Mouse (Mus musculus): Measurements from ENCODE around the gene Mrpl28. TPM values are rescaled to one million over a fixed set of nuclear protein-coding genes. Genes with fewer than 3 reads are reported as not detected.

Gene Mrpl28
- total RNA-seq, 4 experiments from 2014 or later = 160 to 201 (median 177) TPM

DNA sequence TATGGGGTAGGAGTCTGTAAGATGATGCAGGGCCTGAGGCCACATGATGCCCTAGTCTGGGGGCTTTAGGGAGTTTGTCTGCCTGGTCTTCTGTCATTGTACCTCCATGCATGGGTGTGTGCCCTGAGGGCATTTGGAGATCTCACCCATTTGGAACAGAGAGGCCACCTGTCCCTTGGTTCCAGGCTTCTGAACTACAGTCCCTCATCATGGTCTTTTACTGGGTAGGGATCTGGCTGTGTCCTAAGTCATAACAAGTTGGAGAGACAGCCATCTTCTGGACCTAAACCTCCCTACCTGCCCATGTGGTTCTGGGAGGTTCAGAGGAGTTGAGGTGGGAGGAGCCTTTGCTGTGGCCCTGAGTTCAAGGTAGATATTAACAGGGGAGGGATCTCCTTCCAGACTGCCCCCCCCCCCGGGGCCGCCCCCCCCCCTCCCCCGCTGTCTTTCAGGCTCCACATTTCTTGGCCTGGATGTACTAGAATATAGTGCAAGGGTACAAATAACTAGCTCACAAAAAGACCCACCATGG lies 7.3 kb upstream of the Mrpl28 start:
- DNase-seq (ENCODE audit: low spot score) = no peak

DNA sequence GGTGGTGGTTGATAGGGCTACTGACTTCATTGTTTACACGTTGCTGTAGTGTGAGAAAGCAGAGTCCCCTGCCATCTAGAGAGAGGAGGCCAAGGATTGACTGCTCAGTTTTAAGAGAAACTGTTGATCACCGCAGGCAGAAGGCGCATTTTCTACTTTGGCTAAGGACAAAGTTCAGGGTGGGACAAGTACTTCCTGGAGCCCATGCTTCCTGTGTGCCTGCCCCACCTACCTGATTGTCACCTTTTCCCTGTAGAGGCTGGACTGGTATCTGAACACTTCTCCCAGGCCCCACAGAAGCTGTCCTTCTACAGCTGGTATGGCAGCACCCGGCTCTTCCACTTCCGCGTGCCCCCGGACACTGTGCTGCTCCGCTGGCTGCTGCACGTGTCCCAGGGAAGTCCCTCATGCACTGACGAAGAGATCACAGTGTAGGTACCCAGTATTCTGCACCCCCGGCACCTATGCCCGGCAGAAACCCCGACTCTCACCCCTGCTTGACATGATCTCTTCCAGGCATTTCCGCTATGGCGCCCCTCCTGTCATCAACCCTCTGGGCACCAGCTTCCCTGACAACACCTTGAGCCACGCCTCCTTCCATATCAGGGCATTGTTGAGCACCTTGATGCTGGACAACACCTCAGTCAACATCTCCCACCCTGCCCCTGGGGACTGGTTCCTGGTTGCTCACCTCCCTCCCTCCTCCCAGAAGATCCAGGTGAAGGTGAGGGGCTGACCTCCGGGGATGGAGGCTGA lies 6.6 kb upstream of the Mrpl28 start:
- DNase-seq (ENCODE audit: low spot score) = no peak

DNA sequence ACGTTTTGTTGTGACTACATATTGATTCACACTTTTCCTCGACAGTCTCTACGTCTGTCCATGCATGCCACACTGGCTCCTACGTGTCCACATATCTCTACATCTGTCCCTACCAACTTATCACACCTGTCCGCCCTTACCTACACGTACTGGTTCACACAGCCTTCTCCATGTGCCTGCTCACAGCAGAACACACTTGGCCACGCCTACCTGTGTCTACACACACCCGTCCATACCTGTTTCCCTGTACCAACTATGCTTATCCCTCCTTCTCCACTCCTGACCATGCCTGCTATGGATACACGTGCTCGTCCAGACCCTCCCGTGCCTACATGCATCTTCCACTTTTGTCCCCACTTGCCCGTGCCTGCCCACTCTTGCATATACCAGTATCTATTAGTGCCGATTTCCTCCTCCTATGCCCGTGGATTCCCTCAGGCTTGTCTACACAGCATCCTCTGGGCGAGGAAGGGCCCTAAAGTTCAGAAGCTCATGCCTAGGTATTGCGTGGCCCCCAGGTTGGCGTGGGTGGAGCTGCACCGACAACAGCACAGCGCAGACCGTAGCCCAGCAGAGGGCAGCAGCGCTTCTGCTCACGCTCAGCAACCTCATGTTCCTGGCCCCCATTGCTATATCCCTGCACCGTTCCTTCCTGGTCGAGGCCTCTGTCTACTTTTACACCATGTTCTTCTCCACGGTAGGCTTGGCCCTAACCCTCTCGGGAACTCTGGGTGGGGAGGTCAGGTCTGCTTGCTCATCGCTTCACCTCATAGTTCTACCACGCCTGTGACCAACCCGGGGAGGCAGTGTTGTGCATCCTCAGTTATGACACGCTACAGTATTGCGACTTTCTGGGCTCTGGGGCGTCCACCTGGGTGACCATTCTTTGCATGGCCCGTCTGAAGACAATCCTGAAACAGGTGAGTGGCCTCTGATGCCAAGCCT lies 3.3 kb upstream of the Mrpl28 start:
- no peak for DNase-seq (ENCODE audit: low spot score)

DNA sequence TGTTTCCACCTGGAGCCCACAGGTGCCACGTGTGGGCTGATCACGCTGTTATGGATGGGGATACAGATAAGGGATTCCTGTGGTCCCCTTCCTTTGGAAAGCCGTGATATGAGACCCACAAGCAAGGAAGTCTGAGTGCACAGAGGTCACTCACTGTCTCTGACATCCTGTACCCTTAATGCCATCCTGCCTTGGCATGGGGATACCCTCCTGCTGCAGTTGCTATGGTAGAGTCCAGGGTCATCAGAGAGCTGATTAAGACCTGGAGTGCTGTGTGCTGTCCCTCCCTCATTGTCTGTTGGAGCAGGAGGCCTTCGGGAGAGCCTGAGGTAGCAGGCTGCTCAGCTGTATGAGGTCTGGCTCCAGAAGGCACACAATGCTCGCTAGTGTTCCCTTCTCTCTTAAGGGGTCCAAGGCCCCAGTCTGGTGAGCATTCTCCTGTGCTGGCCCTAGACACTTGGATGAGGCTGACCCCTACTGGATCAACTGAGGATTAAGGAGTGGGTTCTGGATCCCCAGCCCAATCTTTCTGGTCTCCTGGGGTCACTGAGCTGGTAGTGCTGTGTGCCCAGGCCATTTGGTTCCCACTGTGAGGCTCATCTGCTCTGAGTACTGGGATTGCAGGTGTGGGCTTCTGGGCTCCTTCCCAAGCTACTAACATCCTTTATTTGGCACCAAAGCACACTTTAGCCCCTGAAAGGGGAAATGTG lies 714 bp upstream of the Mrpl28 start:
- no peak for DNase-seq (ENCODE audit: low spot score)

DNA sequence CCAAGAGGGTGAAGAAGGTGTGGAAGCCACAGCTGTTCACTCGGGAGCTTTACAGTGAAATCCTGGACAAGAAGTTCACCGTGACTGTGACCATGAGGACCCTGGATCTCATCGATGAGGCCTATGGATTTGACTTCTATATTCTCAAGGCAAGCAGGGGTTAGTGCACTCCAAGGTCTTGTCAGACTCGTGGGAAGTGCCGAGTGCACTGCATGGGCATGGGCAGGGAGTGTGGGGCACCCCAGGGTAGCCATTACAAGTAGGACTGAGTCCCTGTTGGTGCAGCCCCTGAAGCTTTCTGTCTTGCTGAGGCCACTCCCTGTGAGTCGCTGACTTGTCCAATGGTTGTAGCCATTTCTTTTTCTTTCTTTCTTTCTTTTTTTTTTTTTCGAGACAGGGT lies 1.3 kb downstream of the Mrpl28 start:
- no peak for DNase-seq (ENCODE audit: low spot score)

DNA sequence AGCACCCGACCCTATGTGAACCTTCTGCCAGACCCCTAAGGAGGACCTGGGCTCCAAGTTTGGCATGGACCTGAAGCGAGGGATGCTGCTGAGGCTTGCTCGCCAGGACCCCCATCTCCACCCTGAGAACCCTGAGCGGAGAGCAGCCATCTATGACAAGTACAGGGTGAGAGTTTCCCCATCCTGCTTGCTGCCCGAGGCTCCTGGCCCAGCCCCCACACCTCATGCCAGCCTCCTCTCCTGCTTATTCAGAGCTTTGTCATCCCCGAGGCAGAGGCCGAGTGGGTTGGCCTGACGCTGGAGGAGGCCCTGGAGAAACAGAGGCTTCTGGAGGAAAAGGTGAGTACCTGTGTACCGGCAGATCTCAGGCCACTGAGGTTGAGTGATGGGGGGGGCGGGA lies 1.9 kb downstream of the Mrpl28 start:
- DNase-seq (ENCODE audit: low spot score) = no peak

DNA sequence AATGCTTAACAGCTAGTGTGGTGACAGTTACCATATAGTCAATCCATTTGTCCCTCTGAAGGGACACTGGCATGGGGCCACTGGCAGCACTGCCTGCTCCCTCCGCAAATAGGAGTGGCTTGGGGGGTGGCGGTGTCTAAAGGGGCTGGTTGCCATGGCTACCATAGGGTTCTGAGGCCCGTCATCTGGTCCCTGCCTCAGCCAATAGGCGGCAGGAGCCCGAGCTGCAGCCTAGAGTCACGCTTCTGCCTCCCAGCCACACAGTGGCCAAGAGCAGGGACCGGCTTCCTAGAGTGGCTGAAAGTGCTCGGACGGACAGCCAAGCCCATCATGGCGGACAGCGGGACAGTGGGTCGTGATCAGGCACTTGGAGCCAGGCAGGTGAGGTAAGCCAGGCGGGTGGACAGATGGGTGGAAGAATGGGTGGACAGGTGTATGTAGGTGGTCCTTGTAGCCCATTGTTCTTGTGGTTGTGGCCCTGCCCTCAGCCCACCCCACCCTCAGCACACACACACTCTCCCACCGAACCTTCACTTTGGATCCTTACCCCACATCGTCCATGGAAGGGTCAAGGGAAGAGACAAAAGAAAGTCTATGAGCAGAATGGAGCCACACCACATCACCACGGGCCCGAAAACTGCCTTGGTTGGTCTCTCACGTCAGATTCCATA lies 7.9 kb downstream of the Mrpl28 start:
- DNase-seq (ENCODE audit: low spot score) = no peak

DNA sequence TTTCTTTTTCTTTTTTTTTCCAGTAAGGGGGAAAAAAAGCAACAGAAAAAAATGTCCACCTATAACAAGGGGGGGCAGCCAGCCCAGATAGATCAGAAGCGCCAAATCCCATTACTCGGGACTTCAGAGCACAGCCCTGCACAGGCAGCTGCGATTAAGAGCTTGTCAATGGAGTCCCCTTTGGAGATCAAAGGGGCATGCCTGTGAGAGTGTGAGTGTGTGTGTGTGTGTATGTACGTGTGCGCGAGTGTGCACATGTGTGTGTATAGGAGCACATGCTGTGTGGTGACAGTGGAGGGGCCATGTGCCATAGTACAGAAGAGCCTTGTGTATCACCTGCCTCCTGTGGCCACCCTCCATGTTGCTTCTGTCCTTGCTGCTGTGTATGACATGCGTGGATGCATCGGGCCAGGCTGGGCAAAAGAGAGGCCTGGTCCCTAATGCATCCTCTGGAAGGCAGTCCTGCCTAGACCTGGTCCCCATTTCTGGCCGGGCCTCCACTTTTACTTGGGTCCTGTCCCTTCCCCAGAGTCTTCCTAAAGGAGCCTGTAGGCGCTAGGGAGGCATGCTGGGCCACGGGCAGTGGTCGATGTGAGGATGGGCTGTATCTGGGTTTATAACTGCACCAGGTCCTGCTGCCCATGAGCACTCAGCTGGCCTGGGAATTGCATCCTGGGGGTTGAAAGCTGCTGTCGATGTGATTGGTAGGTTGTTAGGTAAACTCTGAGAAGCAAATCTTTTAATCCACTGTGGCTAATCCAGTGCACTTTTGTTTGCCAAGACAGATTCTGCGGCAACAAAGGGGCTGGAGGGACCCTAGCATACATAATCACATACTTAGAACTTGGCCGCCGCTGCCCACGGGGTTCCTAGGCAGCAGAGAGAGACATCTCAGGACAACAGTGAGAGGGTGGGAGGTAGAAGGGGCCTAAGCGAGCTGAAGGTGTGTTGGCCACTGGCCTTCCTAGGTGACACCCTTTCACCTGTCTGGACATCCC lies 8.9 kb downstream of the Mrpl28 start:
- no peak for DNase-seq (ENCODE audit: low spot score)

DNA sequence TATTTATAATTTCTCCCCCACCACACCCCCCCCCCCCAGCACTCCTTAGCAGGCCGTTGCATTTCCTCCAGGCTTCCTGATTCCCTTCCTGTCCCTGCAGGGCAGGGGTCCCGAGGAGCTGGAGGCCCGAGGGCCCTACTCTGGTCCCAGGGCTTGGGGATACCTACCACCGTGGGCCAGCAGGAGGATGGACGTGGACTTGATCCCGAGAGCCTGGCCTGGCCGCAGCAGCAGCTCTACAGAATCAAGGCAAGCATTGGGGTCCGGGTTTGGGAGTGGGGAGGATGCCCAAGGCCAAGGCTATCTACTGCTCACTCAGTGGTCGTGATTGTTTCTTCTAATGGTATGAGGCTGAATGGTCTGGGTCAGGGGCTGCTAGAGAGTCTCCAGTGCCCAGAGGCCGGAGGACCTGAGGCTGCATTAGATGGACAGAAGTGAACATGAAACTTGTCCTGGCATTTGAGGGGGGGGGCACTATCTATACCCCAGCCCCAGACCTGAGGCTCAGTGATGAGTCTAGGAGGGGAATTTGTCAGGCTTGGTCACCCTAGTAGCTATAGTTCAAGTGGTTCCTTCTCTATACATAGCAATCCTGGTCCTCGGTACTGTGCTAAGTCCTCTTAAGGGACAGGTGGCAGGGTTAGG lies 13.9 kb downstream of the Mrpl28 start:
- no peak for DNase-seq (ENCODE audit: low spot score)

DNA sequence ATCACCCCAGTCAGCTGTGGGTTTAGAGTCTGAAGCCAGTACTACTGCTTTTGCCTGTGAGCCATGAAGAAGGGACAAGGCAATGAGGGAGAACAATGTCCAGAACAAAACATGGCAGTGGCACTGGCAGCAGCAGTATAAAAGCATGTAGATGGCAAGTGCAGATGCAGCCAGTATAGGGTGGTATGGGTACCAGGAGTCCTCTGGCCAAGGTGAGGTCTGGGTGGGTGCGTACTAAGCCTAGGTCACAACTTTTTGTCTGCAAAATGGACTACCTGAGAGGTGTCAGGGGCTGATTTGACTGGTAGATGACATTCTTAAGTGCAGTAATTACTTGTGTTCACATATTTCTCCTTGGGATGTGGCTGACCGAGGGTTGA lies 14.4 kb downstream of the Mrpl28 start:
- DNase-seq (ENCODE audit: low spot score) = no peak

DNA sequence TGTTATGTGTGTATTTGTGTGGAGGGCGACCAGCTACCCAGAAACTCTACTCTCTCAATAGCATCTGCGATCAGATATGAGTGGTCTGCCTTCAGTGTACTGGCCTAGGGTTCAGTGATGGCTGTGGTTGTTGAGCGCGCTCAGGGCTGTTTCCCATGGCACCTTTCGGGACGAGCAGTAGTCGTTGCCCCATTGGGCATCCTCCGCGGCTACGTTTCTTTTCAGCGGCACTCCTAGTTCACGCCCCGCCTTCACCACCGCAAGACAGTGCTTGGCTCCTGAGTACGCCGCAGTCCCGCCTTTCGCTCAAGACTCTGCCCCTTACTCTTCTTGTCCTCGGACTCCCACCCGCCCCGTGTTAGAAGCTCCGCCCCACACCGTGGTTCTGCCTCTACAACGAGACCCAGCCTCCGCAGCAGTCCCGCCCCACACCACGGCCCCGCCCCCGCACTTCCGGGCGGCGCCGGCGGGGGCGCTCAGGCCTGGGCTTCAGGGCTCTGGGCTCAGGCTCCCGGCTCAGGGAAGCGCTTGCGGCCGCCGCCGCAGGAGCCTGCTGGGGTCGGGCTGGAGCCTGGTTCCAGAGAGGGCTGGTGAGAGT lies 15.0 kb downstream of the Mrpl28 start, which contains the start of gene Axin1:
TSS of gene Axin1 (plus strand) at position 450 of the 598 bp plus-strand sequence.
- DNase-seq (ENCODE audit: low spot score) = peak; percentile 89

DNA sequence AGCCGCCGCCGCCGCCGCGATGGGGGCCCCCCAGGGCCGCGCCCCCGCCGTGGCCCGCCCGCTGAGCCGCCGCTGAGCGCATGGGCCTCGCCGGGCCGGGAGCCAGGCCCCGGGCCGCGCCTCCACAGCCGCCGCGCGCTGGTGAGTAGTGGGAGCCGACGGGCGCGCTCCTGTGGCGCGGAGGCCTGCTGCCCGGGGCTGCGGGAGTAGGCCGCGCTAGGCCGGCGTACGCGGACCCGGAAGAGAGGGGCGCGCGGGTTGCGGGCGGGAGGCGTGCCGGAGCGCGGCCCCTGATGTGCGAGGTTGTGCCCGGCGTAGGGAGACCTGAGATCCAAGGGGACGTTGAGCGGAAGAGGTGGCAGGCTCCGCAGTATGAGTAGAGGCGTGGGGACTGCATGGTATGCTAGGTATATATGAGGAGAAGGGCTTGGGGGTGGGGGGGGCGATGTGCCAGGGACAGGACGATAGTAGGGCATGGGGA lies 15.6 kb downstream of the Mrpl28 start:
- no peak for DNase-seq (ENCODE audit: low spot score)

DNA sequence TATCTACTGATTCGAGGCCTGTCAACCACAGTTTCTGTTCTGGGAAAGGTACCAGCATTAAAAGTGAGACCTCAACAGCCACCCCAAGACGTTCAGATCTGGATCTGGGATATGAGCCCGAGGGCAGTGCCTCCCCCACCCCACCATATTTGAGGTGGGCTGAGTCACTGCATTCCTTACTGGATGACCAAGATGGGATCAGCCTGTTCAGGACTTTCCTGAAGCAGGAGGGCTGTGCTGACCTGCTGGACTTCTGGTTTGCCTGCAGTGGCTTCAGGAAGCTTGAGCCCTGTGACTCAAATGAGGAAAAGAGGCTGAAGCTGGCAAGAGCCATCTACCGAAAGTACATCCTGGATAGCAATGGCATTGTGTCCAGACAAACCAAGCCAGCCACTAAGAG lies 19.5 kb downstream of the Mrpl28 start:
- DNase-seq (ENCODE audit: low spot score) = no peak

DNA sequence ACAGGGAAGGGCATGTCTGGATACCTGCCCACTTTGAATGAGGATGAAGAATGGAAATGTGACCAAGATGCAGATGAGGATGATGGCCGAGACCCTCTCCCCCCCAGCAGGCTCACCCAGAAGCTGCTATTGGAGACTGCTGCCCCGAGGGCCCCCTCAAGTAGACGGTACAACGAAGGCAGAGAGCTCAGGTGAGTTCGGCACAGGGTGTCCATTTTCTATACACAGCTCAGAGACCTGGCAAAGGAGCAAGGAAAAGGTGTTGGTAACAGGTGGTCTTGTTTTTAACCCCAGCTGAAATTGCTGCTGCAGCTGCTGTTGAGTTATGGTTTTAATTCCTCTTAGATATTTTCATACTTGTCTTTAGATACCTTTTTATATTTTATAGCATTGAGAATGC lies 20.1 kb downstream of the Mrpl28 start:
- no peak for DNase-seq (ENCODE audit: low spot score)

DNA sequence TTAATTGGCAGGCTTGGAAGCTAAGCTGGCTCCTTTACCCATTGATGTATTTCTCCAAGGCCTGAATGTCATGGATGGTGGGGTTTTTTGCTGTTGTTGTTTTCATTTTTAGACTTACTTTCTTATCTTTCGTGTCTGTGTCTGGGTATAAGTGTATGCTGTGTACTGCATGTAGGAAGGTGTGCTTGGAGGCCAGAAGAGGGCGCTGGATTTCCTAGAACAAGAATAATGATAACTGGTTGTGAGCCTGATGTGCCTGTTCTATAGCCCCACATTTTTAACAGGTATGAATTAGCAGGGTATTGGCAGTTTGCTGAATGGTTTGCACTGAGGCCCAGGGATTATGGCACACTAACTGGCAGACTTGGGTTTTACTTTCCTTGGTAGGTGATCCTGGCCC lies 25.8 kb downstream of the Mrpl28 start:
- no peak for DNase-seq (ENCODE audit: low spot score)

DNA sequence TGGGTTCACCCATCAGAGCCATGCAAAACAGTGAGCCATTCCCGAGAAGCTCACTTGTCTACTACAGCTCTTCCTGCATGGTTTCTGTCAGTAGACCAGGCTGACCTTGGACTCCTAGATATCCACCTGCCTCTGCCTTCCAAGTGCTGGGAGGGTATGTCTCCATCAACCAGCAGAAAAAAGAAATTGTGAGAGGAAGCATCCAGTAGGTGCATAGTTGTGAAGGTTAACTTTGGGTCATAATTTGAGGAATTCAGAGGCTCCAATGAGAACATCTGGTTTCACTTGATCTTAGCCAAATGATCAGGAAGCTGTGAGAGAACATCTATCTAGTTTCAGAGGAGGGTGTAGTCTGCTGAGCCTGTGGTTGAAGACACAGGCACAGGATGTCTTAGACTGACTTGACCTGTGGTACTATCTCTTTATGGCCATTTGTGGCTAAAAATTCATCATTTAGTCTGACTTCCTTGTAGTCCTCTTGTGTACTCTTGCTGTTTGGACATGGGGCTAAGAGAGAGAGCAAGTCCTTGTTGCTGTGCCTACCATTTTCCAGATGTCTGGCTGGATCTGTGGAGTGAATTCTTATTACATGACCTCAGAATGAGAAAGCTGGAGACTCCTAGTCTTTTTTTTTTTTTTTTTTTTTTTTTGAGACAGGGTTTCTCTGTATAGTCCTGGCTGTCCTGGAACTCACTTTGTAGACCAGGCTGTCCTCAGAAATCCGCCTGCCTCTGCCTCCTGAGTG lies 28.8 kb downstream of the Mrpl28 start:
- DNase-seq (ENCODE audit: low spot score) = no peak

DNA sequence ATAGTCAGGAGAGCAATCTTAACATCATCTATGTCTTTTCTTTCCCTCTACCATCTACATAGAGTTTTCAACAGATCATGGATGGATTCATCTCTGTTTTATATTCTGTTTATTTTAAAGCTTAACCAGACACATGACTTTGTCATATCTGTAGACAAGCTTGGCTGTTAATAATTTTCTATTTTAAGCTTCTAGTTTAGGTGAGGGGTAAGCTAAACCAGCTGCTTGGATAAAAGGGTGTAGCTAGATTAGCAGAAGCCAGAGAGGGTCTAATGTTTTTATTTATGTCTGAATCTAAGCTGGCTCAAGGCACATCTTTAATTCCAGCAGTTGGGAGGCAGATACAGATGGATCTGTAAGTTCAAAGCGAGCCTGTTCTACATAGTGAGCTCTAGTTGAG lies 39.4 kb downstream of the Mrpl28 start:
- DNase-seq (ENCODE audit: low spot score) = no peak

DNA sequence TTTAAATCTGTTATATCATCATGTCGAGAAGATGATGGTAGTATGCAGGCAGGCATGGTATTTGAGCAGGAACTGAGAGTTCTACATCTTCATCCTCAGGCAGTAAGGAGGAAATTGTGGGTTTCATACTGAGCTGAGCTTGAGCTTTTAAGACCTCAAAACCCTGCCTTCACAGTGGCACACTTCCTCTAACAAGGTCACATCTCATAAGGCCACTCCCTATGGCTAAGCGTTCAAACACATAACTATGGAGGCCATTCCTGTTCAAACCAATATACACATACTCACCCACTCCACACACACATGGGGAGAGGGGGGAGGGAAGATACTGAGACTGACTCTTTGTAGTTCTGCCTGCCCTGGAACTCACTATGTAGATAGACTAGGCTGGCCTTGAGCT lies 44.7 kb downstream of the Mrpl28 start:
- peak; percentile 33 for DNase-seq (ENCODE audit: low spot score)
